Mouse (Mus musculus) limb, embryonic 11.5 days (tissue): ENCODE measurements around the gene Pum3. TPM values are rescaled to one million over a fixed set of nuclear protein-coding genes. Genes with fewer than 3 reads are reported as not detected.

Experiments
- ATAC-seq: fragments of 200-750 bp; cut with Nextera tagmentation; 2 replicates; pipeline ENCODE4 v1.8.0; 2017; ENCODE audit warnings: low read depth; ENCODE audit not compliant: insufficient number of reproducible peaks, low FRiP score, low TSS enrichment
- DNase-seq: peaks from one replicate; pipeline ENCODE4 v3.0.0-alpha.2; 2015; ENCODE audit warnings: low spot score
- H3K27ac ChIP-seq: fragments of 300-500 bp; sonication (generic); replicated peaks from 2 replicates; pipeline ENCODE4 v1.5.1; 2014; ENCODE audit warnings: low read depth, mild to moderate bottlenecking, low read length
- H3K27me3 ChIP-seq: fragments of 300-500 bp; sonication (generic); 2 replicates; pipeline ENCODE4 v1.6.1; 2014; ENCODE audit warnings: mild to moderate bottlenecking, low read length, mixed read lengths; ENCODE audit not compliant: control insufficient read depth, insufficient read depth
- H3K36me3 ChIP-seq: fragments of 300-500 bp; sonication (generic); 2 replicates; pipeline ENCODE4 v1.6.1; 2014; ENCODE audit warnings: mild to moderate bottlenecking, low read length, moderate library complexity, mixed read lengths; ENCODE audit not compliant: control insufficient read depth, insufficient read depth
- H3K4me1 ChIP-seq: fragments of 300-500 bp; sonication (generic); 2 replicates; pipeline ENCODE4 v1.6.1; 2014; ENCODE audit warnings: low read length, mixed read lengths; ENCODE audit not compliant: control insufficient read depth, insufficient read depth
- H3K4me2 ChIP-seq: fragments of 300-500 bp; sonication (generic); 2 replicates; pipeline ENCODE4 v1.6.1; 2014; ENCODE audit warnings: low read depth, mild to moderate bottlenecking, moderate library complexity; ENCODE audit not compliant: severe bottlenecking
- H3K4me3 ChIP-seq: fragments of 300-500 bp; sonication (generic); 2 replicates; pipeline ENCODE4 v1.5.1; 2014; ENCODE audit warnings: low read depth, low read length
- H3K9ac ChIP-seq: fragments of 300-500 bp; sonication (generic); 2 replicates; pipeline ENCODE4 v1.6.1; 2014; ENCODE audit warnings: mild to moderate bottlenecking, low read length
- H3K9me3 ChIP-seq: fragments of 300-500 bp; sonication (generic); 2 replicates; pipeline ENCODE4 v1.6.1; 2016; ENCODE audit warnings: low read length; ENCODE audit not compliant: control insufficient read depth
- WGBS: fragments of 180-500 bp; shearing (Covaris S2); extraction: QIAGEN DNeasy Blood & Tissue Kit; methylation state at CpG from one replicate; pipeline ENCODE4 v1.1.7; 2014; 5-methylcytosine and 5-hydroxymethylcytosine counted together
- polyA plus RNA-seq: library from polyadenylated mRNA; unstranded; fragments of >200 nt; fragmentation: Nextera tagmentation; extraction: Ambion mirVana; gene quantifications from 2 replicates; pipeline ENCODE4 v1.2.1, GENCODE M21; 2014

The Pum3 gene
- polyA plus RNA-seq, 1 experiment from 2014 or later, result 94.6 TPM

GRCm38 (mm10) chr19:27366113-27366746 is 63.4 kb downstream of the Pum3 start:
- no peak for DNase-seq
- 74% methylated on average over 10 of the region's 10 CpGs for WGBS
- no peaks in the 10 kb centered on the region for H3K27me3 ChIP-seq
- no peak overlapping the region for H3K27ac ChIP-seq
- no peak overlapping the region for H3K4me2 ChIP-seq
- H3K4me1 ChIP-seq, result 0 out of 2 replicates have a peak, but pooled peaks cover 4% of the 10 kb centered on the region
- no peaks in the 10 kb centered on the region for H3K9me3 ChIP-seq
- no peaks in the 10 kb centered on the region for H3K36me3 ChIP-seq
- ATAC-seq, result no peak
- H3K4me3 ChIP-seq, result no peak overlapping the region
- no peak overlapping the region for H3K9ac ChIP-seq

- Histone ChIP-seq H3K4me3 (no peak overlapping the region), H3K9me3 (no peaks in the 10 kb centered on the region), H3K4me1 (0 out of 2 replicates have a peak, but pooled peaks cover 4% of the 10 kb centered on the region), H3K27ac (no peak overlapping the region), H3K9ac (peak overlapping the region; percentile 27; the same call in 1 of the 2 replicates), H3K36me3 (no peaks in the 10 kb centered on the region), H3K4me2 (peak overlapping the region; percentile 39), H3K27me3 (no peaks in the 10 kb centered on the region)
- 4% methylated on average over 8 of the region's 8 CpGs for WGBS
- DNase-seq (peak; percentile 58), ATAC-seq (no peak)
Observed at GRCm38 (mm10) chr19:27364521-27364931, 65.1 kb downstream of the Pum3 start.

GRCm38 (mm10) chr19:27363891-27364290 is 65.7 kb downstream of the Pum3 start:
- ATAC-seq (no peak), DNase-seq (no peak)
- Histone ChIP-seq H3K27me3 (no peaks in the 10 kb centered on the region), H3K4me1 (0 out of 2 replicates have a peak, but pooled peaks cover 4% of the 10 kb centered on the region), H3K27ac (no peak overlapping the region), H3K4me2 (peak overlapping the region; percentile 39; the same call in 1 of the 2 replicates), H3K36me3 (no peaks in the 10 kb centered on the region), H3K9me3 (no peaks in the 10 kb centered on the region), H3K4me3 (no peak overlapping the region), H3K9ac (no peak overlapping the region)
- WGBS, result 80% methylated on average over 4 of the region's 4 CpGs

GRCm38 (mm10) chr19:27360381-27360780 is 69.2 kb downstream of the Pum3 start:
- Histone ChIP-seq H3K4me2 (no peak overlapping the region), H3K9ac (no peak overlapping the region), H3K27me3 (no peaks in the 10 kb centered on the region), H3K36me3 (no peaks in the 10 kb centered on the region), H3K27ac (no peak overlapping the region), H3K4me1 (0 out of 2 replicates have a peak, but pooled peaks cover 4% of the 10 kb centered on the region), H3K9me3 (no peaks in the 10 kb centered on the region), H3K4me3 (no peak overlapping the region)
- no peak for DNase-seq
- no peak for ATAC-seq

GRCm38 (mm10) chr19:27351700-27352099 is 77.9 kb downstream of the Pum3 start:
- DNase-seq, result no peak
- H3K4me1 ChIP-seq, result no peaks in the 10 kb centered on the region
- H3K9ac ChIP-seq, result no peak overlapping the region
- H3K36me3 ChIP-seq, result no peaks in the 10 kb centered on the region
- ATAC-seq, result no peak
- H3K27ac ChIP-seq, result no peak overlapping the region
- no peak overlapping the region for H3K4me2 ChIP-seq
- H3K27me3 ChIP-seq, result no peaks in the 10 kb centered on the region
- H3K4me3 ChIP-seq, result no peak overlapping the region
- 85% methylated on average over 6 of the region's 6 CpGs for WGBS
- H3K9me3 ChIP-seq, result no peaks in the 10 kb centered on the region

- H3K27ac ChIP-seq, result no peak overlapping the region
- H3K9ac ChIP-seq, result no peak overlapping the region
- no peaks in the 10 kb centered on the region for H3K36me3 ChIP-seq
- ATAC-seq (no peak), DNase-seq (no peak)
- H3K27me3 ChIP-seq, result no peaks in the 10 kb centered on the region
- H3K4me3 ChIP-seq, result no peak overlapping the region
- no peak overlapping the region for H3K4me2 ChIP-seq
- H3K4me1 ChIP-seq, result no peaks in the 10 kb centered on the region
- 91% methylated on average over 1 of the region's 1 CpGs for WGBS
- no peaks in the 10 kb centered on the region for H3K9me3 ChIP-seq
Observed at GRCm38 (mm10) chr19:27346501-27346900, 83.1 kb downstream of the Pum3 start.

Other genes starting within 250 kb of the Pum3 start
- gene Vldlr, start 213.3 kb downstream of the Pum3 start, polyA plus RNA-seq, result 2.2 and 2.4 TPM in 2 replicates
- 0.09 TPM in 1 of 2 replicates, not detected in the other for gene Kcnv2, start 107.2 kb downstream of the Pum3 start, polyA plus RNA-seq